Mouse (Mus musculus) monocyte, adult 5-6 weeks (primary cell): ENCODE measurements at regions not wholly inside any gene's neighbourhood (a gene's known extent, or its start where the extent isn't known, plus 50 kb on each side); places are given as distances from the start of the nearest gene placed in this dataset.

ENCODE experiments used
- ATAC-seq: fragments of 153-309, 156-312 bp; replicated peaks from 2 replicates; pipeline ENCODE4 v1.8.0; 2017; ENCODE audit warnings: mild to moderate bottlenecking; ENCODE audit not compliant: low TSS enrichment, insufficient number of reproducible peaks, severe bottlenecking, poor library complexity, low FRiP score

- no peak for ATAC-seq
These were observed 76.7 kb upstream of the Atp2b1 start for GRCm38 (mm10) chr10:98837289-98838181.

DNA sequence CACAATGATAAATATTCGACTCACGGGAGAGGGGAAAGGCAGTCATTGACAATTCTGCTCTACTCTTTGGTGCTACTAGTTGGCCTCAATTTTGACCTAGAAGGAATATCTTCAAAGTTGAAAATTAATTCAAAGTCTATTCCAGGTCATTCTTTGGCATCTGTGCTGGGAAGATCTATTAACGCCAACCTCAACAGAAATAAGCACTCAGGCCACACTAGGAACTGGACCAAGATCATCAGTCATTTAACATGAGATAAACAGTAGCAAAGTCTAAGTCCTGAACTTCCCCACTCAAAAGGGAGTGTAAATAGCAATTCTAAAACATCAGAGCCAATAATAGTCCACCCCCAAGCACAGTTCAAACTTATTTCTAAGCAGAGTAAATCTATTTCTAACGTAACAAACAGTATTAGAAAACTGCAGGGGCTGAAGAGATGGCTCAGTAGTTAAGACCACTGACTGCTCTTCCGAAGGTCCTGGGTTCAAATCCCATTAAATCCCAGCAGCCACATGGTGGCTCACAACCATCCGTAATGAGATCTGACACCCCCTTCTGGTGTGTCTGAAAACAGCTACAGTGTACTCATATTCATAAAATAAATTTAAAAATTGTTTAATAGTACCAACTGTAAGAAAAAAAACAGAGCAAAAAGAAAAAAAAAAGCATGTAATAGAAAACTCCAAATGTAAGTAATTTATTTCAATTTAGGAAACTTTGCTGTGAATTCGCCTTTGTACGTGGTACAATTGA lies 75.1 kb upstream of the Atp2b1 start:
- ATAC-seq = no peak

DNA sequence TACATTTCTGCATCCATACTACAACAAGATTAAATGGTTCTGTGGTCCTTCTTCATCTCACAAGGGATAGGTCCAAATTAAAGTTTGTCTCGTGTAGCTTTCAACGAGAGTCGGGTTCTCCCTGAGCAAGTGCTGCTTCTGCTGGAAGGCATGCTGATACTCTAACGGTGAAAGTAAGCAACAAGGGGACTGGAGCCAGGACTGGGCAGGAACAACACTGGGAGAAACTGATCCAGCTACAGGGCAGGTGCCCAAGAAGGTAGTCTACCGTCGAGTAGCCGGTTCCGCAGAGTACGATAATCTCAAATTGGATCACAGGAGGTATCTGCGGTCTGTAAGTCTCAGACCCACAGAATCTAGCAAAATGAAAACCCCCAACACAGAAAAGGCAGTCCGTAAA lies 74.2 kb upstream of the Atp2b1 start:
- no peak for ATAC-seq

DNA sequence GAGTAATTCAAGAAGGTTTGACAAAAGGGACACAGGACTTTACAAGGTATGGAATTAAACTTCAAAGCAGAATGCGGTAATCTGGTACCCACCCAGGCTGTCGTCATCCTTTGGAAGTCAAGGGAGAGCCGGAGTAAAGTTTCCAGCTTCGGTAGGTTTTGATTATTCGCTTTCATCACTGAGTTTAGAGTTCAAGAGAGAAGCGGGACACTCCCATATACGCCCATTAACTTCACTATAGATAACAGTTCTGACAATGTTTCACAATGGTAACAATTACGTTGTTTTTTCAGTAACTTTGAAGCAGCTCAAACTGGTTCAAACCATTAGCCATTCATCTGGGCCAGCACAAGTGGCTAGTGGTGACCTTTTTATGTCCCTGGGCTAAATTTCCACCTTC lies 73.8 kb upstream of the Atp2b1 start:
- ATAC-seq = no peak

GRCm38 (mm10) chr10:98840957-98841831 lies 73.0 kb upstream of the Atp2b1 start:
- ATAC-seq = no peak

- peak; percentile 53; the same call in 1 of the 2 replicates for ATAC-seq
These were observed 72.3 kb upstream of the Atp2b1 start for GRCm38 (mm10) chr10:98841860-98842259.

DNA sequence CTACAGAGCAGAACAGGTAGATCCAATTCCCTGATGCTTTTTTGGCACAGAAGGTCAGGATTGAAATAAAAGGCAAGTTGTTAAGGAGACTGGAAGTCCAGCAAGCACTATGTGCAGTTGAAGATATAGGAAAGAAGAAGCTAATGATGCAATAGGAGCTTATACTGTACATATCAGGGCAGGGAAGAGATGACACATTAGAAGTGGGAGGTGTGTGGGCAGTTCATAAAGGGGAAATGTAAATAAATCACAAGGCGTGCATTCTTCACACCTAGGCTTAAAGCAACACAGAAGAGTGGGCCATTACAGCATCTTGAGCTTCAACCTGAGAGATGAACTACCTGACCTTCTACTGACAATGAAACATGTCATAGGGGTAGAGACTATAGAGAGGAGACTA lies 71.5 kb upstream of the Atp2b1 start:
- peak; percentile 37 for ATAC-seq

DNA sequence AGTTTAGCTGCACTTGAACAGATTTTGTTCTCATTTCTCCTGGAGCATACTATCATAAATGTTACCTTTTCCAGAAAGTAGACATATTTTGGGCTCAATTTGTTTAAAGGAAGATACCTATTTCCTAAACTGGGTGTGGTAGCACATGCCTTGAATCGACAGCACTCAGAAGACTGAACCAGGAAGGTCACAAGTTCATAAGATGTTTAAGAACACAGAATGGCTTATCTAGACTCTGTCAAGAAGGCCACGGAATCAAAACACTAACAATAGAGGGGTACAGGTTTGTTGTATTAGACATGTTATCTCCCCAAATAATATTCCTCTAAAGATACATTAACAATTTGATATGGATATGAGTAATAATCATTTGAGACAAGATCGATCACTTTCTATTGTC lies 64.4 kb upstream of the Atp2b1 start:
- no peak for ATAC-seq

GRCm38 (mm10) chr10:98857395-98857794 lies 56.8 kb upstream of the Atp2b1 start:
- no peak for ATAC-seq

DNA sequence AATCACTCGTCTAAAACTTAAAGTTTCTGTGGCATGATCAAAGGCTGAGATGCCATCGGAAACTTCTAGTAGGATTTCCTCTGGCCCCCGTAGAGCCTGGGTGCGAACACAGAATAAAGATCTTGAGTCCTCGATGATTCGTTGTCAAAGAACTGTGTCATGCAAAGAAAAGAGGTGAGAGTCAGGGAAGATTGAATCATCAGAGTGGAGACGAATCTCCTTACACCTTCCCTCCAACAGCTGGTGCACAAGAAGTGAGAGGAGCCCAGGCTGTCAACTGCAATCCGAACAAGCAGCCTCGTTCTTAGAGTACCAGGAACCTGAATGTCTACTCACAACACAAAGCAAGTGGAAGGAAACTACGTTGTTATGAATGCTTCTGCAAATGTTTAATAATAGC lies 52.7 kb upstream of the Atp2b1 start:
- no peak for ATAC-seq

GRCm38 (mm10) chr10:98862712-98863111 lies 51.5 kb upstream of the Atp2b1 start:
- no peak for ATAC-seq

DNA sequence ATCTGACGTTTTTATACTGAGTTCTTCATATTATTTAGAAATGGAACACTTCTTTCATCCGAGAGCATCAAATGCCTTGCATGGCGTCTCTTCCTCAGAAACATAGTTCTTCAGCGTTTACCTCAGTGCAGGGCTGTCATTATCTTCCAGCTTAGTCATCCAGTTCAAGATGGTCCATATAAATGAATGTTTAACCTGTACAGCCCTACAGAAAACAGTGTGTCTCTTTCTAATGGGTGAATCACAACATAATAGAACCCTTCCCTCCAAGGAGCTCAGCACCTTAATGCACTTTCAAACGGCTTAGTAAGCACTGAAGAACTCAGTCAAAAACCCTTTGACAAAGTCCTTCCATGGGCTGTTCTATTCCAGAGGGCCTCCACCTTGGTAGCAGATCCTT lies 49.8 kb upstream of the Atp2b1 start:
- ATAC-seq = no peak
